Mouse (Mus musculus): ENCODE measurements around the gene Mrgprd.

GRCm38 (mm10) chr7:145299562-145300320 lies 14.9 kb upstream of the Mrgprd start:
- TF ChIP-seq CHD2 (IDR thresholded peaks at IDR 0.05; ENCODE audit: low read length) (no peak), TBP (conservative IDR thresholded peaks at IDR 0.05; ENCODE audit: low read depth, low read length) (no peak), ELF1 (IDR thresholded peaks at IDR 0.05; ENCODE audit: low read depth, low read length) (no peak), RCOR1 (conservative IDR thresholded peaks at IDR 0.05; ENCODE audit: low read depth, low read length) (no peak), CTCF (conservative IDR thresholded peaks at IDR 0.05 in 1 of 2, IDR thresholded peaks at IDR 0.05 in 1 of 2; ENCODE audit: low read depth in 2 of 2, low read length in 2 of 2) (no peak), HCFC1 (IDR thresholded peaks at IDR 0.05; ENCODE audit: low read depth, low read length) (no peak), MYC (IDR thresholded peaks at IDR 0.05; ENCODE audit: low read depth, low read length) (no peak), POLR2AphosphoS2 (IDR thresholded peaks at IDR 0.05; ENCODE audit: low read depth, low read length) (no peak), NRF1 (IDR thresholded peaks at IDR 0.05; ENCODE audit: low read depth, low read length) (no peak), POLR2A (IDR thresholded peaks at IDR 0.05; ENCODE audit: low read depth, low read length) (no peak), IRF4 (IDR thresholded peaks at IDR 0.05; ENCODE audit: low read depth, low read length) (no peak), EP300 (IDR thresholded peaks at IDR 0.05; ENCODE audit: low read length) (no peak), ETS1 (conservative IDR thresholded peaks at IDR 0.05; ENCODE audit: low read depth, low read length) (no peak)
